Mouse (Mus musculus): ENCODE measurements at regions not wholly inside any gene's neighbourhood (a gene's known extent, or its start where the extent isn't known, plus 50 kb on each side); places are given as distances from the start of the nearest gene placed in this dataset.

DNA sequence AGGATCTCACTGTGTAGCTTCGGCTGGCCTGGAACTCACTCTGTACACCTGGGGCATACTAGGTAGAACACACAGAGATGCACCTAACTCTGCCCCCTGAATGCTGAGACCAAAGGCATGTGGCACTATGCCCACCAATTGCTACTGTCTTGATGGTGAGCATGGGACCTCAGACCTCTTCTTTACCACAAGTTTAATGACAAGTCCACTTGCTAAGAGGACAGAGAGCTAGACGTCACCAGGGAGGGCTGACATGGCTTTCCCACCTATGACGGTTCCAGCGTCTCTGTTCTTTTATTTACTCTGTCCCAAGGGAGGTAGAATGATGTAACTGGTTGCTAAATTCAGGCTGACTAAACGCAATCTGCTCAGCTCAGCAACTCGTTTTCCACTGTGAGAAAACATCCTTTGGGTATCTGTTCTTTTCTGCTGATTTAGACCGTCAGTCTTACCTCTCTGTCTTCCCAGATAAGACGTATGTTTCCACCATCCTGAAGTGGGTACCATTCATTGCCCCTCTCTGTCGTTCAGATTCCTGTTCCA, 88.6 kb upstream of the Adra1d start:
- Histone ChIP-seq H3K27me3 (ENCODE audit: insufficient read depth, poor library complexity, severe bottlenecking) (no peaks in the 10 kb centered on the region), H3K9me3 (no peaks in the 10 kb centered on the region), H3K27ac (no peak overlapping the region), H3K4me3 (no peak overlapping the region), H3K4me1 (replicated peaks) (no peaks in the 10 kb centered on the region; the same call in 1 of the 2 replicates), H3K36me3 (no peaks in the 10 kb centered on the region)
- DNase-seq (ENCODE audit: low spot score), result no peak
- 80% methylated on average over 9 of the region's 9 CpGs for WGBS

- H3K9me3 ChIP-seq, result no peaks in the 10 kb centered on the region
- no peak for DNase-seq (ENCODE audit: low spot score)
- H3K27me3 ChIP-seq (ENCODE audit: insufficient read depth, poor library complexity, severe bottlenecking), result no peaks in the 10 kb centered on the region
- no peak overlapping the region for H3K27ac ChIP-seq
- WGBS, result 78% methylated on average over 2 of the region's 2 CpGs
- no peaks in the 10 kb centered on the region for H3K4me1 ChIP-seq (replicated peaks)
- H3K4me3 ChIP-seq, result no peak overlapping the region
- no peaks in the 10 kb centered on the region for H3K36me3 ChIP-seq
These were observed 82.2 kb upstream of the Adra1d start for GRCm38 (mm10) chr2:131644166-131644858.

GRCm38 (mm10) chr2:131642456-131642855, 80.4 kb upstream of the Adra1d start:
- Histone ChIP-seq H3K27me3 (ENCODE audit: insufficient read depth, poor library complexity, severe bottlenecking) (no peaks in the 10 kb centered on the region), H3K4me3 (no peak overlapping the region), H3K27ac (no peak overlapping the region), H3K36me3 (no peaks in the 10 kb centered on the region), H3K4me1 (replicated peaks) (no peaks in the 10 kb centered on the region), H3K9me3 (no peaks in the 10 kb centered on the region)
- DNase-seq (ENCODE audit: low spot score), result no peak
- 88% methylated on average over 3 of the region's 3 CpGs for WGBS

DNA sequence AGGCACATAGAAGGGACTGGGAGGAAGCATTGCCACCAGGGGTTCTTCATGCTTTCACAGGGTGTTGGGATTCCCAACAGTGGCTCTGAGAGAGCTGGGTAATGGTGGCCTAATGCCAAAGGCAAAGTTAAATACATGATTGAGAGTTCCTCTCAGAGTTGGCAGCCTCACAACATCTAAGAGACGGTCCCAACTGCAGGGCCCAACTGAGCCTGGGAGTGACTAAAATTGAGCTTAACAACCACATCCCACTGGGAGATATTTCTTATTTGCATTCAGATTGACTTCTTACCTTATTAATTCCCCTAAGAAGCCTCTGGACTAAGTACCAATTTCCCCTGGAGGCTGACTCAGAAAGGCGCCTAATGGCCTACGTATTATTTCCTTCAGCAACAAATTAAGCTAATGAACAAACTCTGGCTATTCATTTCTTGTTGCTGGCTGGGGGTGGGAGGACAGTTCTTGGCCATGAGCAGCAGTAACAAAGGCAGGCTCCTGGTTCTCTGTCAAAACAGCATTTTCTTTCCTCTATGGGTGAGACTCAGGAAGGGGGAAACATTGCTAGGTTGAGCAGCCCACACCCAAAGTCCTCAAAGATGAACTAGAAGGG, 77.0 kb upstream of the Adra1d start:
- 86% methylated on average over 3 of the region's 3 CpGs for WGBS
- no peak overlapping the region for H3K27ac ChIP-seq
- no peak overlapping the region for H3K4me3 ChIP-seq
- H3K36me3 ChIP-seq, result no peaks in the 10 kb centered on the region
- H3K27me3 ChIP-seq (ENCODE audit: insufficient read depth, poor library complexity, severe bottlenecking), result no peaks in the 10 kb centered on the region
- no peaks in the 10 kb centered on the region for H3K9me3 ChIP-seq
- no peak for DNase-seq (ENCODE audit: low spot score)
- no peaks in the 10 kb centered on the region for H3K4me1 ChIP-seq (replicated peaks)

DNA sequence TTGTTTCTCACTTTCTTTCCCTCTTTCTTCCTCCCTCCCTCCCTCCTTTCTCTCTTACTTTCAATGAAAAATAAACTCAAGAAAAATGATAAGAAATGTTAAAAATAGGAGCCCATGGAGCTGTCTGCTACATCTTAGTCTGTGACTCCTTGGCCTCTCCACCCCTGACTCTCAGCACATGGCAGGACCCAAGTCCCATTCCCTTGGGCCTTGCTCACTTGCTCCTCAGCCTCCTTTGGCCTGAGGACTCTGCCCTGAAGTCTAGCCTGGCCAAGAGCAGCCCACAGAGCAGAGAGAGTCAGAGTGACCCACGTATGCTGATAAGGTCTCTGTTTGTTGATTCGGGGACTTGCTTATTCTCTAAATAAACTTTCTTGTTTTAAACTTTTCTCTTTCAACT, 73.7 kb upstream of the Adra1d start:
- no peaks in the 10 kb centered on the region for H3K9me3 ChIP-seq
- 75% methylated on average over 2 of the region's 2 CpGs for WGBS
- H3K27ac ChIP-seq, result no peak overlapping the region

GRCm38 (mm10) chr2:131617916-131618315, 55.8 kb upstream of the Adra1d start:
- no peaks in the 10 kb centered on the region for H3K4me1 ChIP-seq (replicated peaks)
- WGBS, result 81% methylated on average over 4 of the region's 4 CpGs
- DNase-seq (ENCODE audit: low spot score), result no peak

More for the DNA sequence above, 73.7 kb upstream of the Adra1d start:
- Histone ChIP-seq H3K4me3 (no peak overlapping the region), H3K27me3 (ENCODE audit: insufficient read depth, poor library complexity, severe bottlenecking) (no peaks in the 10 kb centered on the region), H3K4me1 (replicated peaks) (no peaks in the 10 kb centered on the region), H3K36me3 (no peaks in the 10 kb centered on the region)
- DNase-seq (ENCODE audit: low spot score), result no peak

GRCm38 (mm10) chr2:131612486-131612885, 50.4 kb upstream of the Adra1d start:
- H3K27ac ChIP-seq, result no peak overlapping the region
- 83% methylated on average over 5 of the region's 5 CpGs for WGBS
- H3K36me3 ChIP-seq, result no peaks in the 10 kb centered on the region
- DNase-seq (ENCODE audit: low spot score), result no peak
- no peaks in the 10 kb centered on the region for H3K9me3 ChIP-seq
- H3K4me1 ChIP-seq (replicated peaks), result no peaks in the 10 kb centered on the region
- no peak overlapping the region for H3K4me3 ChIP-seq
- H3K27me3 ChIP-seq (ENCODE audit: insufficient read depth, poor library complexity, severe bottlenecking), result no peaks in the 10 kb centered on the region

More at GRCm38 (mm10) chr2:131617916-131618315, 55.8 kb upstream of the Adra1d start:
- Histone ChIP-seq H3K36me3 (no peaks in the 10 kb centered on the region), H3K27me3 (ENCODE audit: insufficient read depth, poor library complexity, severe bottlenecking) (no peaks in the 10 kb centered on the region), H3K9me3 (no peaks in the 10 kb centered on the region), H3K4me3 (no peak overlapping the region), H3K27ac (no peak overlapping the region)
